Mouse (Mus musculus): ENCODE measurements around the gene Slco4c1.

The Slco4c1 gene

GRCm38 (mm10) chr1:96871528-96872360, at the start of gene Slco4c1:
TSS of gene Slco4c1 (minus strand) at chr1:96872171.
- no peak for DNase-seq (ENCODE audit: low spot score in 2 of 2)

- DNase-seq (ENCODE audit: low spot score in 2 of 2): no peak
Observed at GRCm38 (mm10) chr1:96917333-96917732, 45.4 kb upstream of the Slco4c1 start.

GRCm38 (mm10) chr1:96883788-96884187, 11.8 kb upstream of the Slco4c1 start:
- DNase-seq (ENCODE audit: low spot score in 2 of 2): no peak

GRCm38 (mm10) chr1:96878572-96878971, 6.6 kb upstream of the Slco4c1 start:
- no peak for DNase-seq (ENCODE audit: low spot score in 2 of 2)

- no peak for DNase-seq (ENCODE audit: low spot score in 2 of 2)
Observed at GRCm38 (mm10) chr1:96876076-96876475, 4.1 kb upstream of the Slco4c1 start.

GRCm38 (mm10) chr1:96874636-96875035, 2.7 kb upstream of the Slco4c1 start:
- DNase-seq (ENCODE audit: low spot score in 2 of 2): no peak

- peak in 1 of 2 experiments; percentile 3 for DNase-seq (ENCODE audit: low spot score in 2 of 2)
Observed at GRCm38 (mm10) chr1:96872361-96872693, 356 bp upstream of the Slco4c1 start.

GRCm38 (mm10) chr1:96870764-96871307, 1.1 kb downstream of the Slco4c1 start:
- no peak for DNase-seq (ENCODE audit: low spot score in 2 of 2)

- no peak for DNase-seq (ENCODE audit: low spot score in 2 of 2)
Observed at GRCm38 (mm10) chr1:96868722-96869121, 3.2 kb downstream of the Slco4c1 start.

GRCm38 (mm10) chr1:96866002-96866401, 6.0 kb downstream of the Slco4c1 start:
- no peak for DNase-seq (ENCODE audit: low spot score in 2 of 2)

- no peak for DNase-seq (ENCODE audit: low spot score in 2 of 2)
Observed at GRCm38 (mm10) chr1:96864120-96864519, 7.9 kb downstream of the Slco4c1 start.

- DNase-seq (ENCODE audit: low spot score in 2 of 2): no peak
Observed at GRCm38 (mm10) chr1:96859995-96860684, 11.8 kb downstream of the Slco4c1 start.

GRCm38 (mm10) chr1:96853541-96853940, 18.4 kb downstream of the Slco4c1 start:
- DNase-seq (ENCODE audit: low spot score in 2 of 2): no peak

- no peak for DNase-seq (ENCODE audit: low spot score in 2 of 2)
Observed at GRCm38 (mm10) chr1:96849101-96849500, 22.9 kb downstream of the Slco4c1 start.

- no peak for DNase-seq (ENCODE audit: low spot score in 2 of 2)
Observed at GRCm38 (mm10) chr1:96848606-96849005, 23.4 kb downstream of the Slco4c1 start.

- DNase-seq (ENCODE audit: low spot score in 2 of 2): peak in 1 of 2 experiments; percentile 4
Observed at GRCm38 (mm10) chr1:96846727-96847126, 25.2 kb downstream of the Slco4c1 start.

- DNase-seq (ENCODE audit: low spot score in 2 of 2): no peak
Observed at GRCm38 (mm10) chr1:96805287-96805727, 66.7 kb downstream of the Slco4c1 start.

GRCm38 (mm10) chr1:96801595-96801994, 70.4 kb downstream of the Slco4c1 start:
- DNase-seq (ENCODE audit: low spot score in 2 of 2): no peak

- no peak for DNase-seq (ENCODE audit: low spot score in 2 of 2)
Observed at GRCm38 (mm10) chr1:96794690-96795089, 77.3 kb downstream of the Slco4c1 start.

GRCm38 (mm10) chr1:96794290-96794689, 77.7 kb downstream of the Slco4c1 start:
- no peak for DNase-seq (ENCODE audit: low spot score in 2 of 2)

- DNase-seq (ENCODE audit: low spot score in 2 of 2): no peak
Observed at GRCm38 (mm10) chr1:96789268-96789667, 82.7 kb downstream of the Slco4c1 start.

GRCm38 (mm10) chr1:96774174-96774573, 97.8 kb downstream of the Slco4c1 start:
- no peak for DNase-seq (ENCODE audit: low spot score in 2 of 2)

GRCm38 (mm10) chr1:96773712-96774111, 98.3 kb downstream of the Slco4c1 start:
- DNase-seq (ENCODE audit: low spot score in 2 of 2): no peak
